ENCODE assay signal across 10 mouse cellular contexts in genomic region chr5:117068181-117068580, GRCm38 (mm10). TPM values are rescaled to one million over a fixed set of nuclear protein-coding genes. Genes with fewer than 3 reads are reported as not detected.
DNase-seq lines count a peak whose midpoint lies in the region; ATAC-seq and TF ChIP-seq lines count a peak whose summit lies in the region.
"Had no signal": no experiment of that assay in that cellular context is flagged by ENCODE, and none has a peak within 500 bp of the region (broad histone marks: within the 10 kb centered on the region; RNA-seq: fewer than 3 reads in every experiment).

No protein-coding gene starts in this region.

- H3K9me3 ChIP-seq in intestine, postnatal 0 days (ENCODE audit: control insufficient read depth): no peaks in the 10 kb centered on the region
- no peaks in the 10 kb centered on the region for H3K9me3 ChIP-seq in intestine, embryonic 15.5 days
- no peaks in the 10 kb centered on the region for H3K9me3 ChIP-seq in MEL (replicated peaks; ENCODE audit: insufficient read depth, low read length)
- no peaks in the 10 kb centered on the region for H3K9me3 ChIP-seq in liver, postnatal 0 days (ENCODE audit: low read length)
- peaks cover 9% of the 10 kb centered on the region for H3K9me3 ChIP-seq in heart, embryonic 12.5 days (replicated peaks)
- H3K9me3 ChIP-seq: hindbrain, embryonic 15.5 days; midbrain, embryonic 12.5 days had no signal

- TF ChIP-seq POLR2A in MEL (IDR thresholded peaks at IDR 0.05; ENCODE audit: control insufficient read depth in 1 of 2, insufficient read depth in 1 of 2, low read depth in 1 of 2, low read length in 2 of 2, poor library complexity in 1 of 2): no peak

- H3K79me2 ChIP-seq in MEL (ENCODE audit: control insufficient read depth, insufficient read depth, low read length, poor library complexity): no peaks in the 10 kb centered on the region

- peak; percentile 56 for TF ChIP-seq CTCF in intestine, postnatal 0 days (IDR thresholded peaks at IDR 0.05; ENCODE audit: low read depth)
- TF ChIP-seq CTCF in MEL (IDR thresholded peaks at IDR 0.05 in 2 of 3, conservative IDR thresholded peaks at IDR 0.05 in 1 of 3; ENCODE audit: control insufficient read depth in 1 of 3, insufficient read depth in 1 of 3, low read depth in 2 of 3, low read length in 3 of 3, poor library complexity in 1 of 3, severe bottlenecking in 1 of 3): peak; percentile 36 to 54 (median 48)
- TF ChIP-seq CTCF in liver, postnatal 0 days (IDR thresholded peaks at IDR 0.05; ENCODE audit: low read depth): peak; percentile 64

- ATAC-seq in intestine, postnatal 0 days: no peak
- ATAC-seq in intestine, embryonic 15.5 days: no peak
- ATAC-seq in liver, postnatal 0 days: no peak
- no peak for ATAC-seq in heart, embryonic 12.5 days (ENCODE audit: insufficient number of reproducible peaks, low FRiP score)

- no peak overlapping the region for H3K27ac ChIP-seq in intestine, postnatal 0 days (ENCODE audit: low read depth, low read length)
- no peak overlapping the region for H3K27ac ChIP-seq in intestine, embryonic 15.5 days
- no peak overlapping the region for H3K27ac ChIP-seq in MEL (ENCODE audit: control insufficient read depth, low read depth, low read length)
- H3K27ac ChIP-seq in liver, postnatal 0 days (ENCODE audit: low read depth): no peak overlapping the region
- no peak overlapping the region for H3K27ac ChIP-seq in heart, embryonic 12.5 days (ENCODE audit: poor library complexity, severe bottlenecking)
- H3K27ac ChIP-seq: hindbrain, embryonic 15.5 days; midbrain, embryonic 12.5 days had no signal

- H3K4me1 ChIP-seq in intestine, postnatal 0 days (replicated peaks; ENCODE audit: control insufficient read depth, insufficient read depth, low read length): no peaks in the 10 kb centered on the region
- H3K4me1 ChIP-seq in intestine, embryonic 15.5 days (replicated peaks): no peaks in the 10 kb centered on the region
- H3K4me1 ChIP-seq in MEL (ENCODE audit: control insufficient read depth in 1 of 2, insufficient read depth in 2 of 2, low read length in 2 of 2): no peaks in the 10 kb centered on the region
- H3K4me1 ChIP-seq in liver, postnatal 0 days (ENCODE audit: insufficient read depth): no peaks in the 10 kb centered on the region
- H3K4me1 ChIP-seq in heart, embryonic 12.5 days (replicated peaks): peaks cover 12% of the 10 kb centered on the region

- peak; percentile 37 for DNase-seq in A20 (ENCODE audit: low read depth, low spot score)
- peak; percentile 17 for DNase-seq in MEL (ENCODE audit: low read depth, low spot score)
- DNase-seq in liver, postnatal 0 days: peak; percentile 42
- DNase-seq in ovary, postnatal 10 days (ENCODE audit: low spot score): no peak
- no peak for DNase-seq in heart, adult 9 months (ENCODE audit: low spot score in 2 of 2)

- no peaks in the 10 kb centered on the region for H3K27me3 ChIP-seq in intestine, postnatal 0 days (replicated peaks; ENCODE audit: control insufficient read depth, insufficient read depth, low read length)
- no peaks in the 10 kb centered on the region for H3K27me3 ChIP-seq in intestine, embryonic 15.5 days (replicated peaks)
- no peaks in the 10 kb centered on the region for H3K27me3 ChIP-seq in MEL (ENCODE audit: control insufficient read depth in 1 of 2, insufficient read depth in 2 of 2, low read length in 2 of 2)
- H3K27me3 ChIP-seq in liver, postnatal 0 days (ENCODE audit: insufficient read depth, low read length): no peaks in the 10 kb centered on the region
- no peaks in the 10 kb centered on the region for H3K27me3 ChIP-seq in heart, embryonic 12.5 days (replicated peaks)
- H3K27me3 ChIP-seq: hindbrain, embryonic 15.5 days; midbrain, embryonic 12.5 days had no signal

- H3K4me3 ChIP-seq in intestine, postnatal 0 days (ENCODE audit: low read depth, low read length): no peak overlapping the region
- H3K4me3 ChIP-seq in intestine, embryonic 15.5 days (replicated peaks): no peak overlapping the region
- no peak overlapping the region for H3K4me3 ChIP-seq in MEL (ENCODE audit: control insufficient read depth in 1 of 2, insufficient read depth in 1 of 2, low read depth in 2 of 2, low read length in 2 of 2)
- no peak overlapping the region for H3K4me3 ChIP-seq in liver, postnatal 0 days (ENCODE audit: low read depth, low read length)
- H3K4me3 ChIP-seq in heart, embryonic 12.5 days: no peak overlapping the region
- H3K4me3 ChIP-seq: hindbrain, embryonic 15.5 days; midbrain, embryonic 12.5 days had no signal

- WGBS in intestine, postnatal 0 days: 78% methylated on average over 13 of the region's 13 CpGs
- 81% methylated on average over 13 of the region's 13 CpGs for WGBS in intestine, embryonic 15.5 days
- WGBS in liver, postnatal 0 days (ENCODE audit: insufficient replicate concordance): 76% methylated on average over 13 of the region's 13 CpGs
- 74% methylated on average over 13 of the region's 13 CpGs for WGBS in heart, embryonic 12.5 days

- no peak for TF ChIP-seq EP300 in MEL (IDR thresholded peaks at IDR 0.05; ENCODE audit: low read depth in 1 of 2, low read length in 2 of 2)
- TF ChIP-seq EP300 in liver, postnatal 0 days (IDR thresholded peaks at IDR 0.05; ENCODE audit: low read depth): no peak

- H3K4me2 ChIP-seq in intestine, postnatal 0 days (replicated peaks; ENCODE audit: low read depth): no peak overlapping the region
- no peak overlapping the region for H3K4me2 ChIP-seq in intestine, embryonic 15.5 days (replicated peaks)
- H3K4me2 ChIP-seq in liver, postnatal 0 days (ENCODE audit: low read depth, low read length): no peak overlapping the region
- H3K4me2 ChIP-seq in heart, embryonic 12.5 days: no peak overlapping the region
- H3K4me2 ChIP-seq: midbrain, embryonic 12.5 days had no signal

- no peak; the same call in 1 of the 2 replicates for TF ChIP-seq RAD21 in MEL (IDR thresholded peaks at IDR 0.05; ENCODE audit: low read depth, low read length)

- no peaks in the 10 kb centered on the region for H3K36me3 ChIP-seq in intestine, postnatal 0 days (ENCODE audit: control insufficient read depth, insufficient read depth)
- H3K36me3 ChIP-seq in intestine, embryonic 15.5 days: no peaks in the 10 kb centered on the region
- no peaks in the 10 kb centered on the region for H3K36me3 ChIP-seq in MEL (ENCODE audit: control insufficient read depth in 1 of 2, insufficient read depth in 2 of 2, low read length in 2 of 2)
- no peaks in the 10 kb centered on the region for H3K36me3 ChIP-seq in liver, postnatal 0 days (replicated peaks; ENCODE audit: insufficient read depth, low read length)
- no peaks in the 10 kb centered on the region for H3K36me3 ChIP-seq in heart, embryonic 12.5 days
- H3K36me3 ChIP-seq: hindbrain, embryonic 15.5 days; midbrain, embryonic 12.5 days had no signal

- no peak overlapping the region for H3K9ac ChIP-seq in intestine, postnatal 0 days (ENCODE audit: low read depth, low read length)
- no peak overlapping the region for H3K9ac ChIP-seq in intestine, embryonic 15.5 days
- H3K9ac ChIP-seq in MEL (ENCODE audit: control insufficient read depth, low read depth, low read length, poor library complexity, severe bottlenecking): no peak overlapping the region
- H3K9ac ChIP-seq in liver, postnatal 0 days (replicated peaks): no peak overlapping the region
- no peak overlapping the region for H3K9ac ChIP-seq in heart, embryonic 12.5 days
- H3K9ac ChIP-seq: hindbrain, embryonic 15.5 days; midbrain, embryonic 12.5 days had no signal

TF ChIP-seq in MEL, 35 proteins besides CTCF, POLR2A, EP300 and RAD21:
- peak; percentile 22; the same call in 1 of the 2 replicates for TF ChIP-seq SMC3 (IDR thresholded peaks at IDR 0.05; ENCODE audit: low read depth, low read length)
- no peak for TF ChIP-seq ELF1 (IDR thresholded peaks at IDR 0.05; ENCODE audit: low read depth, low read length)

RNA-seq across cellular contexts. Expression of gene Suds3, which starts 47.7 kb away (rescaled TPM):
- polyA plus RNA-seq in intestine, postnatal 0 days (2015; fragmentation: Nextera tagmentation; extraction: Ambion mirVana): 41.8 and 47.2 TPM in 2 replicates
- 72.7 and 73.7 TPM in 2 replicates for polyA plus RNA-seq in intestine, embryonic 15.5 days (2015; fragmentation: Nextera tagmentation; extraction: Ambion mirVana)
- 64.6 and 67.8 TPM in 2 replicates for total RNA-seq in MEL (2012; rRNA removed)
- 100 to 1,000 TPM in 1 of 2 experiments, not detected in 1; 102 TPM for polyA plus RNA-seq in MEL (2012; ENCODE audit: insufficient read depth in 1 of 2, insufficient read length in 2 of 2, low read depth in 1 of 2, low replicate concordance in 2 of 2, missing spikeins in 1 of 2)
- 30.5 and 33.4 TPM in 2 replicates for polyA plus RNA-seq in liver, postnatal 0 days (2015; fragmentation: Nextera tagmentation; extraction: Ambion mirVana)
- 74.4 and 75.2 TPM in 2 replicates for polyA plus RNA-seq in heart, embryonic 12.5 days (2016; fragmentation: Nextera tagmentation; extraction: Ambion mirVana)

RNA-seq across cellular contexts. Expression of gene Taok3, which starts 51.7 kb away (rescaled TPM):
- polyA plus RNA-seq in intestine, postnatal 0 days (2015; fragmentation: Nextera tagmentation; extraction: Ambion mirVana): 40.4 and 47.7 TPM in 2 replicates
- 44.9 and 45.0 TPM in 2 replicates for polyA plus RNA-seq in intestine, embryonic 15.5 days (2015; fragmentation: Nextera tagmentation; extraction: Ambion mirVana)
- total RNA-seq in MEL (2012; rRNA removed): 32.1 and 33.7 TPM in 2 replicates
- polyA plus RNA-seq in MEL (2012; ENCODE audit: insufficient read depth in 1 of 2, insufficient read length in 2 of 2, low read depth in 1 of 2, low replicate concordance in 2 of 2, missing spikeins in 1 of 2): 10 to 100 TPM in 1 of 2 experiments, not detected in 1; 79.2 TPM
- polyA plus RNA-seq in liver, postnatal 0 days (2015; fragmentation: Nextera tagmentation; extraction: Ambion mirVana): 40.5 and 41.9 TPM in 2 replicates
- polyA plus RNA-seq in heart, embryonic 12.5 days (2016; fragmentation: Nextera tagmentation; extraction: Ambion mirVana): 11.6 and 13.3 TPM in 2 replicates

Comparison
In these comparisons a context has a peak if more than half of its experiments do, and no peak if none do; other contexts are left out.
1. DNase-seq: peak in A20 (single experiment), MEL (single experiment) and liver, postnatal 0 days (single experiment); none in ovary, postnatal 10 days (single experiment) and heart, adult 9 months (0 of 2).
2. Peak in every context shown above with its lines, with median percentiles within 50 percentile points of each other: CTCF ChIP-seq.